In the genomic region with DNA sequence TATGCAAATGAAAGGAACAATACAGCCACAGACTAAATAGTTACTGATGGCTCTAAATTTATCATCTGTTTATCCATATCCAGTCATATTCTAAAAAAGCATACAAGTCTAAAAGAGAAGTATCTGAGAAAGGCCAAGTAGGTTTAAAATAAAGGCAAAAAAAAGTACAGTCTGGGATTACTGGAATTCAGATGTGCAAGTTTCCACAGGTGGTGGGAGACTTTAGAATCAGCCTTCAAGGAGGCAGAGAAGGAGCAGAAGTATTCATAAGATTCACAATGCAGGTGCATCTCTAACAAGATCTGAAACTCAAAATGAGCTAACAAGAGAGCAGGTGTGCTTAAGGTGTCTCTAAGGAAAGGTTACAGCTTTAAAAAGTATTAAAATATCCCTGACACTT, we compare ENCODE assay signal across 16 mouse cellular contexts.
"Had no signal": no experiment of that assay in that cellular context is flagged by ENCODE, and none has a peak within 500 bp of the region (broad histone marks: within the 10 kb centered on the region; RNA-seq: fewer than 3 reads in every experiment).

No protein-coding gene starts in this region.

- H3K4me1 ChIP-seq: stomach, embryonic 15.5 days had no signal

- DNase-seq: retina, postnatal 1 day; right cerebral cortex, adult 18-20 months; right cerebral cortex, postnatal 14 days; right cerebral cortex, postnatal 25 days; right cerebral cortex, postnatal 4 days; spleen, adult 18-20 months; thymus, adult 18-20 months; thymus, adult 2 months; thymus, postnatal 14 days; thymus, postnatal 25 days; thymus, postnatal 36 days; thymus, postnatal 4 days had no signal

- H3K27ac ChIP-seq: neural tube, embryonic 13.5 days; neural tube, embryonic 15.5 days; stomach, embryonic 15.5 days; stomach, postnatal 0 days had no signal

- H3K4me2 ChIP-seq: neural tube, embryonic 13.5 days; neural tube, embryonic 15.5 days; stomach, embryonic 15.5 days had no signal

- H3K36me3 ChIP-seq: neural tube, embryonic 13.5 days; neural tube, embryonic 15.5 days; stomach, embryonic 15.5 days had no signal

- H3K4me3 ChIP-seq: neural tube, embryonic 13.5 days; neural tube, embryonic 15.5 days; stomach, embryonic 15.5 days had no signal

- H3K9ac ChIP-seq: neural tube, embryonic 13.5 days; neural tube, embryonic 15.5 days; stomach, embryonic 15.5 days had no signal

- H3K27me3 ChIP-seq: neural tube, embryonic 13.5 days; neural tube, embryonic 15.5 days; stomach, embryonic 15.5 days had no signal

- H3K9me3 ChIP-seq: neural tube, embryonic 13.5 days; neural tube, embryonic 15.5 days; stomach, embryonic 15.5 days had no signal
